Mouse (Mus musculus) midbrain, embryonic 16.5 days (tissue): ENCODE results near the gene Nfam1. TPM values are rescaled to one million over a fixed set of nuclear protein-coding genes. Genes with fewer than 3 reads are reported as not detected.

Experiments
- ATAC-seq: fragments of 200-750 bp; cut with Nextera tagmentation; 2 replicates; pipeline ENCODE4 v1.8.0; 2017; ENCODE audit warnings: moderate TSS enrichment
- H3K27ac ChIP-seq: fragments of 300-500 bp; sonication (generic); 2 replicates; pipeline ENCODE4 v1.5.1; 2014; ENCODE audit warnings: mild to moderate bottlenecking, low read length, mixed read lengths
- H3K27me3 ChIP-seq: fragments of 300-500 bp; sonication (generic); 2 replicates; pipeline ENCODE4 v1.6.1; 2014; ENCODE audit warnings: low read depth, low read length, mixed read lengths; ENCODE audit not compliant: control insufficient read depth, insufficient read depth
- H3K36me3 ChIP-seq: fragments of 300-500 bp; sonication (generic); 2 replicates; pipeline ENCODE4 v1.6.1; 2014; ENCODE audit warnings: mild to moderate bottlenecking, low read length, moderate library complexity, mixed read lengths; ENCODE audit not compliant: control insufficient read depth, insufficient read depth
- H3K4me1 ChIP-seq: fragments of 300-500 bp; sonication (generic); 2 replicates; pipeline ENCODE4 v1.6.1; 2014; ENCODE audit warnings: mild to moderate bottlenecking, low read length, mixed read lengths; ENCODE audit not compliant: control insufficient read depth, insufficient read depth
- H3K4me2 ChIP-seq: fragments of 300-500 bp; sonication (generic); 2 replicates; pipeline ENCODE4 v1.6.1; 2014; ENCODE audit warnings: mild to moderate bottlenecking, low read length, mixed read lengths
- H3K4me3 ChIP-seq: fragments of 300-500 bp; sonication (generic); 2 replicates; pipeline ENCODE4 v1.5.1; 2014; ENCODE audit warnings: low read depth, mild to moderate bottlenecking, low read length, moderate library complexity, mixed read lengths
- H3K9ac ChIP-seq: fragments of 300-500 bp; sonication (generic); 2 replicates; pipeline ENCODE4 v1.6.1; 2014; ENCODE audit warnings: low read depth, low read length, mixed read lengths
- H3K9me3 ChIP-seq: fragments of 300-500 bp; sonication (generic); replicated peaks from 2 replicates; pipeline ENCODE4 v1.6.1; 2014; ENCODE audit warnings: mild to moderate bottlenecking, low read length, mixed read lengths; ENCODE audit not compliant: control insufficient read depth, poor library complexity, severe bottlenecking
- WGBS: fragments of 180-500 bp; shearing (Covaris S2); extraction: QIAGEN DNeasy Blood & Tissue Kit; methylation state at CpG from one replicate; pipeline ENCODE4 v1.1.7; 2014; 5-methylcytosine and 5-hydroxymethylcytosine counted together
- polyA plus RNA-seq: library from polyadenylated mRNA; unstranded; fragments of >200 nt; fragmentation: Nextera tagmentation; extraction: Ambion mirVana; gene quantifications from 2 replicates; pipeline ENCODE4 v1.2.1, GENCODE M21; 2015

Nfam1 gene
- polyA plus RNA-seq, 1 experiment from 2014 or later, result 3.0 TPM

DNA sequence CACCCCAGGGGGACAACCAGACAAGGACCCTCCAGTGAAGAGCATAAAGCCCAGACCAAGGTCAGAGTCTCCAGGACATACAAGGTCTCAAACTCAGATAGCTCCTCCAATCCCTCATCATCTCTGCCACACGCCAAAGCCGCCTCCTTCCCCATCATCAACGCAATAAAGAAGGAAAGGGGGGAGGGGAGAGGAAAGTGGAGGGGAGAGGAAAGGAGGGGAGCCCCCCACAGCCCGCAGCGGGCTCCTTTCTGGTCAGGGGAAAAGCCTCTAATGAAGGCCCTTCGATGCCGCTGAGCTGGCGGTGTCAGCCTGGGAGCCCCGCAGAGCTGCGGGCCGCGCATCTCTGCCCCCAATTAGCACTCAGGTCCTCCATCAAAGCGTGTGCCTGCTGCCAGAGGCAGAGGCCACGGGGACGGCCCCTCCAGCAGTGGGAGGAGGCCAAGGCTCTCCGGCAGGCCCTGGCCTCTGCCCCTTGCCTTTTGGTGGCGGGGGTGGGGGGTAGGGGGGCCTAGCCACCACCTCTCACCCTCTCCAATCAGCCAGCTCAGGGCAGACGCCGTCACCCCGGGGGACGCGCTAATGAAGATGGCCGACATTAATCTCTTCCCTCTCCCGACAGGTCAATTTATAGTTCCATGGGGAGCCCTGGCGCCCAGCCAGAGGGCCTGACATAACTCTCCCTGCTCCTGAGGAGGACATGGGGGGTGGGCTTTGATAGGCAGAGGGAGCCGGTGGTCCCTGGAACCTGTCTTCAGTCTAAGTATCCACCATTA lies 72.1 kb downstream of the Nfam1 start:
- no peaks in the 10 kb centered on the region for H3K36me3 ChIP-seq
- no peaks in the 10 kb centered on the region for H3K27me3 ChIP-seq
- H3K9me3 ChIP-seq, result no peaks in the 10 kb centered on the region
- 0 out of 2 replicates have a peak, but pooled peaks have one; percentile 4 for ATAC-seq
- peak overlapping the region; percentile 76 for H3K9ac ChIP-seq
- peak overlapping the region; percentile 85 for H3K4me2 ChIP-seq
- H3K4me1 ChIP-seq, result peaks cover 66% of the 10 kb centered on the region
- WGBS, result 4% methylated on average over 22 of the region's 26 CpGs
- H3K4me3 ChIP-seq, result peak overlapping the region; percentile 62
- peak overlapping the region; percentile 74 for H3K27ac ChIP-seq

DNA sequence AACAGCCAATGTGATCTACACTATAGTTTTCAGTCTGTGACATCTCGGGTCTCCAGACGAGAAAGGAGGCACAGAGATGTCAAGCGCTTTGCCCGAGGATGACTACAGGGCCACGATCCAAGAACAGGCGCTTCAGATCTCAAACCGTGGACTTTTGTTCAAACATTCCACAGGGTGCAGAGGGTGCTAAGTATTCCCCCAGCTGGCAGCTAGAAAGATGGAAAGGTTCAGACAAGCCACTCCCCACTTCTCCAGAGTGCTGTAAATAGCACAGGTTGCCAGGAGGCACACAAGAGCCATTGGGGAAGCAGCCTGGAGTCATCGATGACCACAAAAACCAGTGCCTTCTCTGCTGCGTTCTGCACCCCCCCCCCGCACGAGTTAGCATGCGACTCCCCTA lies 74.0 kb downstream of the Nfam1 start:
- H3K27ac ChIP-seq, result peak overlapping the region; percentile 79
- no peaks in the 10 kb centered on the region for H3K36me3 ChIP-seq
- H3K9ac ChIP-seq, result peak overlapping the region; percentile 57
- peaks cover 65% of the 10 kb centered on the region for H3K4me1 ChIP-seq
- peak overlapping the region; percentile 85 for H3K4me2 ChIP-seq
- no peak for ATAC-seq
- H3K9me3 ChIP-seq, result no peaks in the 10 kb centered on the region
- H3K27me3 ChIP-seq, result no peaks in the 10 kb centered on the region
- H3K4me3 ChIP-seq, result peak overlapping the region; percentile 23
- WGBS, result 60% methylated on average over 12 of the region's 12 CpGs

DNA sequence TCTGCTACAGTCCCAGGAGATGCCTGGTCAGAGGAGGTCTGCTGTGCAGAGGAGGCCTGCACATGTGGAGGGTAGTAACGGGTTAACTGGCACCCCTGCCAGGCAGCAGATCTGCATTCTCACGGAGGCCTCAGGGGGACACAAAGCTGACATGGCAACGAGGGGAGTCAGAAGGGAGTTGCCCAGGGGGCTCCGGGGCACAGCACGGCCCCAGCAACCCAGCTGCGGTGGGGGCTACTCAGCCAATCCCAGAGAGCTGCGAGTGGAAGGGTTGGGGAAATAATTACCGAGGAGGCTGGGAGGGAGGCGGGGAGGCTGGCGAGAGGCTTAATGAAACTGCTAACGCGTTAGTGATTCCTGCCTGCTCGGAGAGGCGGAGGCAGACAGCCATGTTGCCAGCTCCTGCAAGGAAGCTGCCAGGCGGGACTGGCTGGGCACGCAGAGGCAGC lies 74.8 kb downstream of the Nfam1 start:
- WGBS, result 1% methylated on average over 16 of the region's 16 CpGs
- Histone ChIP-seq H3K27me3 (no peaks in the 10 kb centered on the region), H3K9ac (peak overlapping the region; percentile 57), H3K27ac (peak overlapping the region; percentile 79), H3K36me3 (no peaks in the 10 kb centered on the region), H3K4me1 (peaks cover 67% of the 10 kb centered on the region), H3K9me3 (no peaks in the 10 kb centered on the region), H3K4me2 (peak overlapping the region; percentile 85), H3K4me3 (peak overlapping the region; percentile 23)
- ATAC-seq, result peak; percentile 50

DNA sequence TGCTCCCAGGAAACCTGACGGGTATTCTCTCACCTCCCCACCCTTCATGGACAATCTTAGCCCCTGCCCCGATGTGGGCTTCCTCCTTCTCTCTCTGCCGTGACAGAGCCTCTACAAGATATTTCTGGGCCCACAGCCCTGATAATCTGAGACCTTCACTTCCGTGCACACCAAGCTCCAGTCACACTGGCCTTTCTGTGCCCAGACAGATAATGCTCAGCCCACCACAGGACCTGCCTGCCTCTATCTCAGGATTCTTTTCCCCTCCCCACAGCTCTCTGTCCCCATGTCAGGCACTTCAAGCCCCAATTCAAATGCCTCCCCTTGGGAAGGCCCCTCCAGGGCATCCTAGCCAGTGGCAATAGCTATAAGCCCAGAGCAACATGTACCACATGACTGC lies 76.4 kb downstream of the Nfam1 start:
- Histone ChIP-seq H3K27me3 (no peaks in the 10 kb centered on the region), H3K9ac (no peak overlapping the region), H3K36me3 (no peaks in the 10 kb centered on the region), H3K4me3 (no peak overlapping the region), H3K27ac (no peak overlapping the region), H3K9me3 (no peaks in the 10 kb centered on the region), H3K4me2 (no peak overlapping the region), H3K4me1 (peaks cover 70% of the 10 kb centered on the region)
- 67% methylated on average over 4 of the region's 4 CpGs for WGBS
- ATAC-seq, result no peak

DNA sequence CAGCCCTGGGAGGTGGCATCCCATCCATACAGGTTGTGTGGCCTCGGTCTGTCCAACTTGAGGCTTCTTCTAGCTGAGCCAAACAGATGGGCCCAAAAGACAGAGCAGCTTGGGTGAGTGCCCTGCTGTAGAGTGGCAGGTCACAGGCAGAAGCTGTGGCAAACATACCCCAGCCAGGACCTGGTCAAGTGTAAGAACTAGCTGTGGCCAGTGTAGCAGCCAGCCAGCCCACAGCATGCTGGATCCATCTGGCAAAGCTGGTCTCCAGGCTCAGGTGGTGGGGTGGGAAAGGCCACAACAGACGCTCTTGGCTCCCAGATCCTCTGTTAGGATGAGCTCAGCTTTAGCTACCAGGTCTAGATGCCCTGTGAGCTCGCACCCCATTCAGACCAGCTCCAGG lies 76.8 kb downstream of the Nfam1 start:
- H3K27ac ChIP-seq, result no peak overlapping the region
- H3K36me3 ChIP-seq, result no peaks in the 10 kb centered on the region
- H3K4me2 ChIP-seq, result no peak overlapping the region
- H3K4me3 ChIP-seq, result no peak overlapping the region
- peaks cover 70% of the 10 kb centered on the region for H3K4me1 ChIP-seq
- no peak for ATAC-seq
- H3K9me3 ChIP-seq, result no peaks in the 10 kb centered on the region
- WGBS, result 78% methylated on average over 3 of the region's 3 CpGs
- H3K27me3 ChIP-seq, result no peaks in the 10 kb centered on the region
- no peak overlapping the region for H3K9ac ChIP-seq

DNA sequence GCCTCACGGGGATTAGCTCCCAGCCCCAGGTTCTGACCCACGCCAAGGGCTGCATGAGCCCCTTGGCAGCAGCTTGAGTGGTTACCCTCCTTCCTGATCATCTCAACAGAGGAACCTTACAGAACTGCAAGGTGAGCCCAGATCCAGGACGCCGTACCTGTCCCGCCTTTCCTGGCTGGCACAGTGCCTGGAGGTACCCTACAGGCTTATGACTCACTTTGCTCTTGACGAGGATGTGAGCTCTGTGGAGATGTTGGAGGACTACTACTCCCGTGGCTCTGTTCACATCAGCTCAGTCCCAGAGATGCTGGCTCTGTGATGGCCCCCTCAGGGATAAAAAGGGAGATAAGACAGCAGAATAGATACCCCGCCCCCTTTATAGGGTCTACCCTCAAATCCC lies 77.8 kb downstream of the Nfam1 start:
- Histone ChIP-seq H3K27me3 (no peaks in the 10 kb centered on the region), H3K27ac (no peak overlapping the region), H3K9ac (no peak overlapping the region), H3K9me3 (no peaks in the 10 kb centered on the region), H3K4me3 (no peak overlapping the region), H3K4me1 (peaks cover 68% of the 10 kb centered on the region), H3K36me3 (no peaks in the 10 kb centered on the region), H3K4me2 (no peak overlapping the region)
- WGBS, result 88% methylated on average over 8 of the region's 8 CpGs
- ATAC-seq, result no peak

DNA sequence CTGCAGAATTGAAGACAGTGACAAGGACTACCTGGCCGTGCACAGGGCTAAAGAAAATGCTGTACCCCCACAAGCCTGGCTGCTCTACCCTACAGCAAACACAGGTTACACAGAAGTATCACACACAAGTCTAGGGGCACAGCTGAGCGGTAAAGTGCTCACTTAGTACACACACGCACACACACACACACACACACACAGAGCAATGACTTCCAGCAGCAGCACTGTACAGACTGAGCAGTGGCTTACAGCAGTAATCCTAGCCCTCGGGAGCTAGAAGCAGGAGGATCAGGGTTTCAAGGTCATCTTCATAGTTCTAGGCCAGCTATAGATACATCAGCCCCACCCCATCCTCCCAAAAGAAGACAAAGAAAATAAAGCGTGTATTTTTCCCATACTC lies 79.1 kb downstream of the Nfam1 start:
- Histone ChIP-seq H3K27me3 (no peaks in the 10 kb centered on the region), H3K36me3 (no peaks in the 10 kb centered on the region), H3K9me3 (no peaks in the 10 kb centered on the region), H3K9ac (no peak overlapping the region), H3K4me3 (no peak overlapping the region), H3K4me2 (no peak overlapping the region), H3K4me1 (peaks cover 56% of the 10 kb centered on the region), H3K27ac (no peak overlapping the region)
- ATAC-seq, result no peak
- WGBS, result 65% methylated on average over 5 of the region's 5 CpGs

DNA sequence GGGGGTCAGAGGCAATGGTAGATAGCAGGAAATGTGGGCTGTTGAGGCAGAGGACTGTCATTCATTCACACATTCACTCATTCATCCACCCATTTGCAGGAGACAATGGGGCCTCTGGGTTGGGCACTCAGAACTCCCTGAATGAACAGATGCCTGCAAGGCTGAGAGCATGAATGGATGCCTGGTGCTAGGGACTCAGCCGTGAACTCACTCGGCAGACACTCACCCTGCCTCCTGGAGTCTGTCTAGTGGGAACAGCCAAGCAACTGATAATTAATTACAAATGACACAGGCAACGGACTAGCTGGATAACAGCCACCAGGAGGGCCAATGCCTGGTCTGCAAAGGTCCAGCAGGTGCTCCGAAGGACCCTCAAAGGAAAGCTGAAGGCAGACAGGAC lies 80.0 kb downstream of the Nfam1 start:
- Histone ChIP-seq H3K9me3 (no peaks in the 10 kb centered on the region), H3K4me1 (peaks cover 46% of the 10 kb centered on the region), H3K36me3 (no peaks in the 10 kb centered on the region), H3K27me3 (no peaks in the 10 kb centered on the region), H3K4me3 (no peak overlapping the region), H3K9ac (no peak overlapping the region), H3K27ac (peak overlapping the region; percentile 50), H3K4me2 (no peak overlapping the region)
- no peak for ATAC-seq
- 16% methylated on average over 4 of the region's 4 CpGs for WGBS

DNA sequence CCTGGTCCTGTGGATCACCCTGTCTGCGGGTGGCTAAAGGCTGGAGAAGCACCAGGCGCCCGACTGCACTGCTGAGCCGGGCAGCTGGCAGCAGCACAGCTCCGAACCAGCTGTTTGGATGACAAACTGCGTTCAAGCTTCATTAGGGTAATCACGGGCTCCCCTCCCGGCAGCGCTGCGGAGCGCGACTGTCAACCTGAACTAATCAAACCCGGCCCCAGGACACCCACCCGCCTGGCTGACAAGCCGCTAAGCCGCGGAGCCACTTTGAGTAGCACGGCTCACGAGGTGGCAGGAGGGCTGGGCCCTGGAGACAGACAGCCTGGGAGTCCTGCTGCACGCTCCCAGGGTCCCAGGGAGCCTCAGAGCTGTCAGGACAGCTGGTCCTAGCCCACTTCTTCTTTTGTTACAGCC lies 80.8 kb downstream of the Nfam1 start:
- Histone ChIP-seq H3K4me2 (peak overlapping the region; percentile 9; the same call in 1 of the 2 replicates), H3K9ac (peak overlapping the region; percentile 26; the same call in 1 of the 2 replicates), H3K27me3 (no peaks in the 10 kb centered on the region), H3K4me1 (peaks cover 39% of the 10 kb centered on the region), H3K4me3 (no peak overlapping the region), H3K36me3 (no peaks in the 10 kb centered on the region), H3K27ac (peak overlapping the region; percentile 50), H3K9me3 (no peaks in the 10 kb centered on the region)
- ATAC-seq, result peak; percentile 47
- 2% methylated on average over 20 of the region's 20 CpGs for WGBS
